Mouse (Mus musculus): ENCODE results near the gene Ank.

DNA sequence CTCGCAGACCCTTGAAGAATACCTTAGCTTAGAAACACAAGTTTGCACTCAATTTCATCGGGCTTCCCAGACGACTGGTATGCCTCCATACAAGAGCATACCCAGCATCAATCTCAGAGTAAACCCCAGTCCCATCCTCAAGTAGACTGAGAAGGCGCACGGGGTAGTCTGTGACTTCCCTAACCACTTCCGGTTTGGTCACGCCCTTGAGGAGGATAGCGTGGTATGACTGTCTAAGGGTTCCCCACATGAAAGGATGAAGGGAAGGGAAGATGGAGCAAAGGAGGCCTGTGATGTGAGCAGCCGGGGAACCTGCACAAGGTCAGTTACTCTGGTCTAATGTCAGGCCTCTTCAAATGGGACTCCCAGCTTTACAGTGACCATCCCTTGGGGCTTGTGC, 161.3 kb downstream of the Ank start:
- TF ChIP-seq TAL1 (IDR thresholded peaks at IDR 0.05; ENCODE audit: low read length) (no peak), GATA1 (IDR thresholded peaks at IDR 0.05; ENCODE audit: low read length) (no peak)

All from erythroblast, embryonic 14.5 days (primary cell).